Mouse (Mus musculus): ENCODE results near the gene Gp1bb. TPM values are rescaled to one million over a fixed set of nuclear protein-coding genes. Genes with fewer than 3 reads are reported as not detected.

The Gp1bb gene
- polyA plus RNA-seq, 1 experiment from 2014 or later: 4.4 TPM

- Histone ChIP-seq H3K36me3 (no peaks in the 10 kb centered on the region; the same call in 1 of the 2 replicates), H3K4me1 (peaks cover 37% of the 10 kb centered on the region), H3K27ac (replicated peaks) (no peak overlapping the region), H3K9ac (peak overlapping the region; percentile 73), H3K27me3 (replicated peaks) (peaks cover 98% of the 10 kb centered on the region), H3K4me2 (peak overlapping the region; percentile 95), H3K4me3 (peak overlapping the region; percentile 63), H3K9me3 (no peaks in the 10 kb centered on the region)
- under 1% methylated on average over 74 of the region's 74 CpGs for WGBS
- ATAC-seq (ENCODE audit: extremely low read depth, insufficient number of reproducible peaks, low FRiP score, low TSS enrichment): no peak
Measured at GRCm38 (mm10) chr16:18620601-18621361, 1.4 kb downstream of the Gp1bb start.

GRCm38 (mm10) chr16:18620201-18620600, 2.0 kb downstream of the Gp1bb start:
- no peak for ATAC-seq (ENCODE audit: extremely low read depth, insufficient number of reproducible peaks, low FRiP score, low TSS enrichment)
- WGBS: 37% methylated on average over 6 of the region's 6 CpGs

GRCm38 (mm10) chr16:18619110-18619509, 3.1 kb downstream of the Gp1bb start:
- no peaks in the 10 kb centered on the region for H3K9me3 ChIP-seq
- peaks cover 97% of the 10 kb centered on the region for H3K27me3 ChIP-seq (replicated peaks)
- no peak overlapping the region for H3K4me2 ChIP-seq
- H3K4me1 ChIP-seq: peaks cover 30% of the 10 kb centered on the region
- H3K36me3 ChIP-seq: no peaks in the 10 kb centered on the region; the same call in 1 of the 2 replicates
- no peak overlapping the region for H3K9ac ChIP-seq
- ATAC-seq (ENCODE audit: extremely low read depth, insufficient number of reproducible peaks, low FRiP score, low TSS enrichment): no peak
- no peak overlapping the region for H3K27ac ChIP-seq (replicated peaks)
- WGBS: 48% methylated on average over 4 of the region's 4 CpGs
- no peak overlapping the region for H3K4me3 ChIP-seq

More at GRCm38 (mm10) chr16:18620201-18620600, 2.0 kb downstream of the Gp1bb start:
- Histone ChIP-seq H3K27ac (replicated peaks) (no peak overlapping the region), H3K4me3 (peak overlapping the region; percentile 63), H3K9me3 (no peaks in the 10 kb centered on the region), H3K4me2 (peak overlapping the region; percentile 95), H3K27me3 (replicated peaks) (peaks cover 98% of the 10 kb centered on the region), H3K4me1 (peaks cover 31% of the 10 kb centered on the region), H3K36me3 (no peaks in the 10 kb centered on the region; the same call in 1 of the 2 replicates), H3K9ac (no peak overlapping the region)

GRCm38 (mm10) chr16:18618297-18618696, 3.9 kb downstream of the Gp1bb start:
- Histone ChIP-seq H3K9ac (no peak overlapping the region), H3K27me3 (replicated peaks) (peaks cover 97% of the 10 kb centered on the region), H3K27ac (replicated peaks) (no peak overlapping the region), H3K36me3 (no peaks in the 10 kb centered on the region; the same call in 1 of the 2 replicates), H3K4me2 (no peak overlapping the region), H3K4me3 (no peak overlapping the region), H3K4me1 (peaks cover 30% of the 10 kb centered on the region), H3K9me3 (no peaks in the 10 kb centered on the region)
- 53% methylated on average over 2 of the region's 2 CpGs for WGBS
- ATAC-seq (ENCODE audit: extremely low read depth, insufficient number of reproducible peaks, low FRiP score, low TSS enrichment): no peak

- peak overlapping the region; percentile 20 for H3K4me3 ChIP-seq
- WGBS: 1% methylated on average over 27 of the region's 27 CpGs
- H3K27ac ChIP-seq (replicated peaks): no peak overlapping the region
- H3K27me3 ChIP-seq (replicated peaks): peaks cover 97% of the 10 kb centered on the region
- no peaks in the 10 kb centered on the region for H3K9me3 ChIP-seq
- peaks cover 27% of the 10 kb centered on the region for H3K4me1 ChIP-seq
- H3K9ac ChIP-seq: no peak overlapping the region
- no peaks in the 10 kb centered on the region for H3K36me3 ChIP-seq
- peak overlapping the region; percentile 61 for H3K4me2 ChIP-seq
- ATAC-seq (ENCODE audit: extremely low read depth, insufficient number of reproducible peaks, low FRiP score, low TSS enrichment): no peak
Measured at GRCm38 (mm10) chr16:18617370-18618065, 4.7 kb downstream of the Gp1bb start.

GRCm38 (mm10) chr16:18613301-18613700, 8.9 kb downstream of the Gp1bb start:
- no peak for ATAC-seq (ENCODE audit: extremely low read depth, insufficient number of reproducible peaks, low FRiP score, low TSS enrichment)
- H3K27me3 ChIP-seq (replicated peaks): peaks cover 96% of the 10 kb centered on the region
- H3K9ac ChIP-seq: no peak overlapping the region
- H3K4me2 ChIP-seq: no peak overlapping the region
- whole genome bisulfite sequencing: 71% methylated on average over 3 of the region's 3 CpGs
- H3K4me3 ChIP-seq: no peak overlapping the region
- peaks cover 23% of the 10 kb centered on the region for H3K4me1 ChIP-seq
- no peak overlapping the region for H3K27ac ChIP-seq (replicated peaks)
- H3K36me3 ChIP-seq: no peaks in the 10 kb centered on the region
- no peaks in the 10 kb centered on the region for H3K9me3 ChIP-seq

- no peak overlapping the region for H3K4me3 ChIP-seq
- H3K9me3 ChIP-seq: no peaks in the 10 kb centered on the region
- no peaks in the 10 kb centered on the region for H3K36me3 ChIP-seq
- H3K4me2 ChIP-seq: no peak overlapping the region
- ATAC-seq (ENCODE audit: extremely low read depth, insufficient number of reproducible peaks, low FRiP score, low TSS enrichment): no peak
- peaks cover 22% of the 10 kb centered on the region for H3K4me1 ChIP-seq
- H3K27ac ChIP-seq (replicated peaks): no peak overlapping the region
- peaks cover 93% of the 10 kb centered on the region for H3K27me3 ChIP-seq (replicated peaks)
- 36% methylated on average over 13 of the region's 13 CpGs for WGBS
- no peak overlapping the region for H3K9ac ChIP-seq
Measured at GRCm38 (mm10) chr16:18611752-18612151, 10.5 kb downstream of the Gp1bb start.

GRCm38 (mm10) chr16:18609099-18609498, 13.1 kb downstream of the Gp1bb start:
- no peak overlapping the region for H3K27ac ChIP-seq (replicated peaks)
- no peak overlapping the region for H3K4me3 ChIP-seq
- peaks cover 35% of the 10 kb centered on the region for H3K4me1 ChIP-seq
- WGBS: 69% methylated on average over 2 of the region's 2 CpGs
- ATAC-seq (ENCODE audit: extremely low read depth, insufficient number of reproducible peaks, low FRiP score, low TSS enrichment): no peak
- H3K27me3 ChIP-seq (replicated peaks): peaks cover 81% of the 10 kb centered on the region
- no peak overlapping the region for H3K9ac ChIP-seq
- H3K9me3 ChIP-seq: no peaks in the 10 kb centered on the region
- no peaks in the 10 kb centered on the region for H3K36me3 ChIP-seq
- no peak overlapping the region for H3K4me2 ChIP-seq

GRCm38 (mm10) chr16:18608226-18608625, 14.0 kb downstream of the Gp1bb start:
- H3K4me1 ChIP-seq: peaks cover 42% of the 10 kb centered on the region
- 13% methylated on average over 11 of the region's 11 CpGs for WGBS
- no peak overlapping the region for H3K9ac ChIP-seq
- no peak overlapping the region for H3K27ac ChIP-seq (replicated peaks)
- peaks cover 72% of the 10 kb centered on the region for H3K27me3 ChIP-seq (replicated peaks)
- H3K4me2 ChIP-seq: no peak overlapping the region
- ATAC-seq (ENCODE audit: extremely low read depth, insufficient number of reproducible peaks, low FRiP score, low TSS enrichment): no peak
- no peaks in the 10 kb centered on the region for H3K9me3 ChIP-seq
- H3K4me3 ChIP-seq: no peak overlapping the region
- no peaks in the 10 kb centered on the region for H3K36me3 ChIP-seq

GRCm38 (mm10) chr16:18605705-18606104, 16.5 kb downstream of the Gp1bb start:
- Histone ChIP-seq H3K4me2 (no peak overlapping the region), H3K4me3 (no peak overlapping the region)

GRCm38 (mm10) chr16:18604267-18604701, 17.9 kb downstream of the Gp1bb start:
- Histone ChIP-seq H3K9ac (peak overlapping the region; percentile 65), H3K4me2 (no peak overlapping the region), H3K27me3 (replicated peaks) (peaks cover 33% of the 10 kb centered on the region), H3K4me3 (no peak overlapping the region), H3K9me3 (no peaks in the 10 kb centered on the region), H3K27ac (replicated peaks) (peak overlapping the region; percentile 79), H3K4me1 (peaks cover 30% of the 10 kb centered on the region), H3K36me3 (no peaks in the 10 kb centered on the region)
- 39% methylated on average over 8 of the region's 8 CpGs for WGBS
- ATAC-seq (ENCODE audit: extremely low read depth, insufficient number of reproducible peaks, low FRiP score, low TSS enrichment): peak; percentile 55; the same call in 1 of the 2 replicates

More at GRCm38 (mm10) chr16:18605705-18606104, 16.5 kb downstream of the Gp1bb start:
- Histone ChIP-seq H3K9ac (no peak overlapping the region), H3K27ac (replicated peaks) (no peak overlapping the region; the same call in 1 of the 2 replicates), H3K36me3 (no peaks in the 10 kb centered on the region), H3K4me1 (peaks cover 32% of the 10 kb centered on the region), H3K27me3 (replicated peaks) (peaks cover 47% of the 10 kb centered on the region), H3K9me3 (no peaks in the 10 kb centered on the region)
- ATAC-seq (ENCODE audit: extremely low read depth, insufficient number of reproducible peaks, low FRiP score, low TSS enrichment): no peak
- 90% methylated on average over 5 of the region's 5 CpGs for WGBS

Data from heart, embryonic 13.5 days (tissue).